Mouse (Mus musculus) embryonic fibroblast, embryonic 13.5 days (primary cell): Measurements from ENCODE around the gene Arl8b.

Experiments
- CTCF ChIP-seq: IDR thresholded peaks from 2 replicates; pipeline ENCODE4 v1.5.1; 2011; ENCODE audit warnings: mild to moderate bottlenecking, control low read depth, low read length, moderate library complexity, borderline replicate concordance; ENCODE audit not compliant: insufficient read depth
- POLR2A ChIP-seq: IDR thresholded peaks from 2 replicates; pipeline ENCODE4 v1.6.1; 2011; ENCODE audit warnings: low read depth, mild to moderate bottlenecking, control low read depth, low read length, moderate library complexity

DNA sequence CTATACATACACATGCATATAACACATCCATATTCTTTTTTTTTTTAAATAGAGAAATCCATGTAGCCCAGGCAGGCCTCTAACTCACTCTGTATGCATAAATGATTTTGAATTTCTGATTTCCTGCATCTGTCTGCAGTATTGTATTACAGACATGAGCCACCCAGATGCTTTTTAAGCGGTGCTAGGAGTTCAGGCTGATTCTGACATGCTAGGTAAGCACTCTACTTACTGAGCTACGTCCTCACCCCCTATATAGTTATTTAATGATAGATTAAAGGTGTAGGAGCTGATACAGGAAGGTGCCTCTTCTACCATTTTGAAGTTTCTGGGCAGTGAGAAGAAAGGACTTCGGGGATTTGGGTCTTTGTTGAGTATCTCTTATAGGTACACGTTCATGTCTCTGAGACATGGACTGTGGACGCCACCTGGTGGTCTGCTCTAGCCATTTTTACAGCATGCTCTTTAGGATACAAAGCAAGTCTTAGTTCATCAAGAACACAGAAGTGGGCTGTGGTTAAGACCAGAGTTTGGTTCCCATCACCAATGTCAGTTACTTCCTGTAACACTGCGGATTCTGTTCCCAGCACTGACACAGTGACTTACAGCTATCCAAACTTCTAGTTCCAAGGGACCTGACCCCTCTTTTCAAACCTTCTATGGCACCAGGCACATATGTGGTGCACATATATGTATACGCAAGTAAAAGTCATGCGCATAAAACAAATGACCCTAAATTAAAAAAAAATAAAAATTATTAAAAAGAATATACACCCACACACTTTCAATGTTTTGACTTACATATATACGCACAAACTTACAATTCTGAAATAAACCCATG lies 46.8 kb upstream of the Arl8b start:
- TF ChIP-seq CTCF (peak; percentile 59; the same call in 1 of the 2 replicates), POLR2A (no peak)
